Mouse (Mus musculus): ENCODE measurements at regions not wholly inside any gene's neighbourhood (a gene's known extent, or its start where the extent isn't known, plus 50 kb on each side); places are given as distances from the start of the nearest gene placed in this dataset.

DNA sequence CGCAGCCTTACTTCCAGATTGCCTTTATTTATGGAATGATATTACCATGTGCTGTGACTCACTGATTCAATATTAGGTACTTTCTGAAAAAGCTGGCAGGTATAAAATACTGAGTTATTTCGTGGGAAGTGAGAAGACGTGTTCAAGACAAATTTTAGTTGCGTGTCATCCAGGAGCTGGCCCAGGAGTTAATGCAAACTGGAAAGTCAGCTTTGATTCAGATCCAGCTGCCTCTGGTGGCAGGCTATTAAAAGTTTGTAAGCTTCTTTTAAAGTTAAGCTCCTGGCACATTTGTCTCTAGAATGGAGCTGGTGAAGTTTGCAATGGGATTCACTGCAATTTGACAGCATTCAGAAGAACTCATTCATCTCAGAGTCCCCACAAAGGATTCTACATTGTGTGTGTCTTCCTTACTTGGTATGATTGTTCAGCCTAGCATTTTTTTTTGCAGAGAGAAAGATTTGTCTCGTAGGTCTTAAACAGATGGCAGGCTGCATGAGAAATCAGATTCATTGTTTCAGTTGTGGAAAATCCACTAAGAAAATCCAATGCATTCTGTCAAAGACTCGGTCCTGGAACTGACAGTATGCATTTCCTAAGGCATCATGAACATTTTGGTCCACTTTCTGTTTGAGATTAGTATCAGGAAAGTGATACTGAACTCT lies 599.1 kb downstream of the Gm19410 start:
- Histone ChIP-seq H3K4me3 (no peak overlapping the region), H3K27me3 (no peaks in the 10 kb centered on the region), H3K36me3 (no peaks in the 10 kb centered on the region), H3K4me1 (0 out of 2 replicates have a peak, but pooled peaks cover 4% of the 10 kb centered on the region), H3K4me2 (no peak overlapping the region), H3K9me3 (no peaks in the 10 kb centered on the region), H3K27ac (no peak overlapping the region), H3K9ac (no peak overlapping the region)
- no peak for ATAC-seq (ENCODE audit: insufficient number of reproducible peaks, low FRiP score, low TSS enrichment, low read depth)
- WGBS, result 42% methylated on average over 6 of the region's 6 CpGs

DNA sequence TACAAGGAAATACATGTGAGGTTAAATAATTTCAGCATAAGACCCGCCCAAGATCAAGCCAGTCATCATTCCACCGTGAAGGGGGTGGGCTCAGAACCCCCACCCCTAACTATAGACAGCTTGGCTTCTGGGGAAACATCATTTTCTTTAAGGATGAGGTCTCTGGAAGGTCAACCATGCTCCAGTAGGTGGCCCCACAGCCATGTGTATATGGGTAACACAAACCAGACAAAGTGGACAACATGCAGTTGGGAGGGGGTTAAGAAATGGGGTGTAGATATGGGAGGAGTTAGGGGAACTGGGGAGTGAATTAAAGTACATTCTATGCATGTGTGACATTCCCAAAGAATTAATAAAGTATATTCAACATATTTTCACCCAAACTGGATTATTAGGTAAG lies 600.4 kb downstream of the Gm19410 start:
- WGBS, result 60% methylated on average over 2 of the region's 2 CpGs
- H3K27me3 ChIP-seq, result no peaks in the 10 kb centered on the region
- H3K4me1 ChIP-seq, result 0 out of 2 replicates have a peak, but pooled peaks cover 4% of the 10 kb centered on the region
- H3K27ac ChIP-seq, result no peak overlapping the region
- no peaks in the 10 kb centered on the region for H3K9me3 ChIP-seq
- no peak overlapping the region for H3K4me3 ChIP-seq
- H3K36me3 ChIP-seq, result no peaks in the 10 kb centered on the region
- H3K4me2 ChIP-seq, result no peak overlapping the region
- no peak overlapping the region for H3K9ac ChIP-seq
- ATAC-seq (ENCODE audit: insufficient number of reproducible peaks, low FRiP score, low TSS enrichment, low read depth), result no peak

DNA sequence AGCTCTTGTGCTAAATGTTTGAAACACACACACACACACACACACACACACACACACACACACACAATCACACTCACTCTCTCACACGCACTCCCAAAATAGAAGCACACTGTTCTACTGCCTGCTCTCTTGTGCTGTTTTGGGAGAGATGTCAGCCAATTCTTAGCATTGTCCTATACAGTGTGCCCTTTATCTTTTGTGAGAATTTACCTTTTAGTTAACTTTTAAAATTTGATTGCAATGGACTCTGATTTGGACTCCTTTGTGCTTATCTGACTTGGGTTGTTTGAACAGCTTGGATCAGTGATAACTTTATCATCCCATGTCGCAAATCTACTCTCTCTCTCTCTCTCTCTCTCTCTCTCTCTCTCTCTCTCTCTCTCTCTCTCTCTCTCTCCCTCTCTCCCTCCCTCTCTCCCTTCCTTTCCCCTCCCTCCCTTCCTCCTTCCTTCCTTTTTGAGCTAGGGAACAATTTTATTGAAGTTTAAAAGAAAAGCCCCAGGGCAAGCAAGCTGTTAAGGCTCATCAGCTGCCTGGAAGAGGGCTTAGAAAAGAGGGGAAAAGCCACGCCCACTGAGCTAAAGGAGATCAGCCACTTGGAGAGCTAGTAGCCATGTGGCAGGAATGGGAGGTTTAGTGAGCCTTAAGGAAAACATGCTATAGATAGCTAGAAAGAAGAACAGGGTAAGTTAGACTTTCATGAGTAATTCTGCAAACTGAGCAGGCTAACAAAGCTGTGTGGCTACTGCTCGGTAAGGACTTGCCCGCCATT lies 611.2 kb downstream of the Gm19410 start:
- Histone ChIP-seq H3K9ac (no peak overlapping the region), H3K4me1 (no peaks in the 10 kb centered on the region), H3K9me3 (no peaks in the 10 kb centered on the region), H3K27ac (no peak overlapping the region), H3K36me3 (no peaks in the 10 kb centered on the region), H3K27me3 (no peaks in the 10 kb centered on the region), H3K4me3 (no peak overlapping the region), H3K4me2 (no peak overlapping the region)
- ATAC-seq (ENCODE audit: insufficient number of reproducible peaks, low FRiP score, low TSS enrichment, low read depth), result no peak
- WGBS, result 60% methylated on average over 5 of the region's 5 CpGs

DNA sequence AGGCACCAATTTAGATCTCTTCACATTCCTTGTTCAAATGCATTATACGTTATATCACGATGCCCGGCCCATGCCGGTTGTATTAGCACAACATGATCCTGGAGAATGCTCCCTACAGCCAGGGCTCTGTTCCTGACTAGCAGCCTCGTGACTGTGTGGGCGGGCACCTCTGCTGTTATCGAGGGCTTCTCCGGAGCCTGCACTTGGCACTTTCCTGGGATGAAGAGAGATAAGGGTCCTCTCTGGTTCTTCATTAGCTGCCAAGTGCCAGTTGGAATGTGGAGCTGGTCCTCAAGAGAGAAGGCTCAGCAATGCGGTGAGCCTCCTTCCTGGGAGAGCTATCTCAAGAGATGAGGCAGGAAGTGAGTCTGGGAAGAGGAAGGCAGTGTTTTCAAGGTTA lies 598.9 kb upstream of the AI429214 start:
- H3K27ac ChIP-seq, result no peak overlapping the region
- no peaks in the 10 kb centered on the region for H3K36me3 ChIP-seq
- H3K9me3 ChIP-seq, result no peaks in the 10 kb centered on the region
- no peak overlapping the region for H3K4me3 ChIP-seq
- H3K27me3 ChIP-seq, result no peaks in the 10 kb centered on the region
- H3K9ac ChIP-seq, result no peak overlapping the region
- no peaks in the 10 kb centered on the region for H3K4me1 ChIP-seq
- WGBS, result 76% methylated on average over 9 of the region's 9 CpGs
- no peak for ATAC-seq (ENCODE audit: insufficient number of reproducible peaks, low FRiP score, low TSS enrichment, low read depth)
- no peak overlapping the region for H3K4me2 ChIP-seq

DNA sequence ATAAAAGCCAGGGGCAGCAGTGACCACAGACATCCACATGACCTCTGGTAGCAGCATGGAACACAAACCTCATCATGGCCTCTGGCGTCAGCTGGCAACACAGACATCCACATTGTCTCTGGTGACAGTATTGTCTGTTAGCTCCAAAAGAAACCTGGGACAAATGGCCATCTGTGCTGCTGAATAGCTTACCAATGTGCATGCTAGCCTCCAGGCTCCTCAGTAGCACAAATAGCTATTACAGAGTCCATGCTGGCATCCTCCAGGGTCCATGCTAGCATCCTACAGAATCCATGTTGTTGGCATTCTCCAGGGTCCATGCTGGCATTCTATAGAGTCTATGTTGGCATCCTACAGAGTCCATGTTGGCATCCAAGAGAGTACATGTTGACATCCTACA lies 596.9 kb upstream of the AI429214 start:
- Histone ChIP-seq H3K27me3 (no peaks in the 10 kb centered on the region), H3K9me3 (no peaks in the 10 kb centered on the region), H3K4me3 (no peak overlapping the region), H3K9ac (no peak overlapping the region), H3K4me2 (no peak overlapping the region), H3K27ac (no peak overlapping the region), H3K4me1 (no peaks in the 10 kb centered on the region), H3K36me3 (no peaks in the 10 kb centered on the region)
- ATAC-seq (ENCODE audit: insufficient number of reproducible peaks, low FRiP score, low TSS enrichment, low read depth), result no peak
- 69% methylated on average over 1 of the region's 1 CpGs for WGBS

DNA sequence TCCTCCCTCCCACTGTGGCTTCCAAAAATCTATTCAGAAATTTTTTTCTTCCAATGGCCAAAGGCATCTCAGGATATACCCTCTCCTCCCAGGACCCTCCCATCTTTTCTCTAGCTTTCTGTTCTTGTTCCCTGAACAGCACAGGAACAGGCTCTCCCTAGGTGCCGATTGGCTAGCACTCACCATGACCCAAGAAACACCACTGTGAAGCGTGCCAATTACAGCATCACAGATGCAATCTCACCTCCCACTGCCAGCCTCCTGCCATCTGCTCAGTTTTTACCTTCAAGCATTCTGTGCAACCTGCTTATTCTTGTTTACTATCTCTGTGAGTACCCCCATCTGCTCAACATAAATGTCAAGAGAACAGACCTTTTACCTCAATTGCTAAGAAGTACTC lies 586.7 kb upstream of the AI429214 start:
- Histone ChIP-seq H3K9me3 (no peaks in the 10 kb centered on the region), H3K36me3 (no peaks in the 10 kb centered on the region), H3K27ac (no peak overlapping the region), H3K9ac (no peak overlapping the region), H3K4me3 (no peak overlapping the region), H3K4me2 (no peak overlapping the region), H3K4me1 (no peaks in the 10 kb centered on the region), H3K27me3 (no peaks in the 10 kb centered on the region)
- 70% methylated on average over 2 of the region's 2 CpGs for WGBS
- no peak for ATAC-seq (ENCODE audit: insufficient number of reproducible peaks, low FRiP score, low TSS enrichment, low read depth)
